Mouse (Mus musculus) C3H10T1/2 (cell line): ENCODE results near the gene Rerg. TPM values are rescaled to one million over a fixed set of nuclear protein-coding genes. Genes with fewer than 3 reads are reported as not detected.

Experiments used
- polyA plus RNA-seq, 2 experiments: library from polyadenylated mRNA; unstranded; fragments of >200 nt; fragmentation: generic; extraction: Trizol; gene quantifications; one replicate each; pipeline ENCODE4 v1.2.1; 2012; ENCODE audit warnings: missing spikeins in 2 of 2

The Rerg gene
- polyA plus RNA-seq = under 1 TPM; 0.05 to 0.26 TPM

DNA sequence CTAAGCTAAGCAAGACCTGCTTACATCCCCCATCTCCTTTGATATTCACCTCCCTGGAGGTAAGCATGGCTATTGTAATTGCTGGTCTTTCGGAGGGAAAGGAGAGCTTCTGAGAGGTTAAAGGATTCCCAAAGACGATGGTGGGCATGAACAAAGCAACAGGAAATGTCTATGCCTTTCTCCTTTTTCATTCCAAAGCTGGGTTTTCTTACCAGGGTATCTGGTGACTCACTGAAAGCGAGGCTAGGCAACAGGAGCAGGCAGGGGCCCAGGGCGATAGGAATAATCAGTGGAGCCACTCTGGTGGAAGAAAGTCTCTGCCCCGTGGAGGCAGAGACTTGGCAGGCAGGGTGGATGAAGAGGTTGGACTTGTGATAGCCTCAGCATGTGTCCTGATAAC, at the start of gene Rerg:
Gene Rerg, minus strand, starts transcription at position 272 of the 400 bp plus-strand sequence.

Other genes with a start within 250 kb of the Rerg start
- gene Erp27, start 248.3 kb downstream of the Rerg start, polyA plus RNA-seq = under 1 TPM in 1 of 2 experiments, not detected in 1; 0.13 TPM
- under 1 TPM in 1 of 2 experiments, not detected in 1; under 0.01 TPM for gene Pde6h, start 246.7 kb downstream of the Rerg start, polyA plus RNA-seq
- gene Arhgdib, start 228.6 kb downstream of the Rerg start, polyA plus RNA-seq = 10 to 100 TPM; 10.5 to 30.6 TPM
- gene Ptpro, start 81.8 kb upstream of the Rerg start, polyA plus RNA-seq = not detected